Mouse (Mus musculus) small intestine, adult 2 months (tissue): ENCODE results near the gene Calhm6. TPM values are rescaled to one million over a fixed set of nuclear protein-coding genes. Genes with fewer than 3 reads are reported as not detected.

Experiments used
- H3K27ac ChIP-seq: fragments of 200-500 bp; 2 replicates; pipeline ENCODE4 v1.5.1; 2012; ENCODE audit warnings: low read depth, low read length, control low read depth, inconsistent platforms; ENCODE audit not compliant: insufficient read depth
- H3K27me3 ChIP-seq: fragments of 200-500 bp; 2 replicates; pipeline ENCODE4 v1.6.1; 2012; ENCODE audit warnings: mild to moderate bottlenecking, moderate library complexity, low read length, inconsistent platforms; ENCODE audit not compliant: control insufficient read depth, insufficient read depth
- H3K36me3 ChIP-seq: fragments of 200-500 bp; 2 replicates; pipeline ENCODE4 v1.6.1; 2012; ENCODE audit warnings: mild to moderate bottlenecking, low read length, control low read depth, inconsistent platforms; ENCODE audit not compliant: control insufficient read depth, insufficient read depth
- H3K4me1 ChIP-seq: fragments of 200-500 bp; 2 replicates; pipeline ENCODE4 v1.6.1; 2012; ENCODE audit warnings: low read length, inconsistent platforms, mixed read lengths; ENCODE audit not compliant: control insufficient read depth, insufficient read depth, insufficient read length
- H3K4me3 ChIP-seq: fragments of 200-500 bp; 2 replicates; pipeline ENCODE4 v1.5.1; 2012; ENCODE audit warnings: low read depth, mild to moderate bottlenecking, control low read depth, inconsistent platforms, low read length, moderate library complexity
- CTCF ChIP-seq: fragments of 200-500 bp; IDR thresholded peaks from 2 replicates; pipeline ENCODE4 v1.5.1; 2012; ENCODE audit warnings: low read depth, mild to moderate bottlenecking, control low read depth, inconsistent platforms, low read length, moderate library complexity, mixed read lengths; ENCODE audit not compliant: insufficient replicate concordance, insufficient read length; ENCODE audit errors: extremely low read depth
- POLR2A ChIP-seq: fragments of 200-500 bp; IDR thresholded peaks from 2 replicates; pipeline ENCODE4 v1.6.1; 2012; ENCODE audit warnings: low read depth, mild to moderate bottlenecking, control low read depth, inconsistent platforms, low read length, moderate library complexity
- WGBS: fragments of 180-500 bp; shearing (Covaris S2); methylation state at CpG from one replicate; pipeline ENCODE4 v1.1.7; 2018; 5-methylcytosine and 5-hydroxymethylcytosine counted together
- polyA plus RNA-seq: library from polyadenylated mRNA; depleted of rRNA; stranded (reverse); fragments of >200 nt; gene quantifications from 2 replicates; pipeline ENCODE4 v1.2.3, GENCODE M21; 2012

Gene Calhm6
- polyA plus RNA-seq, 1 experiment, result 5.4 TPM

GRCm38 (mm10) chr10:34151827-34152226 lies 24.0 kb upstream of the Calhm6 start:
- H3K27ac ChIP-seq, result no peak overlapping the region
- 79% methylated on average over 3 of the region's 3 CpGs for WGBS
- no peaks in the 10 kb centered on the region for H3K4me1 ChIP-seq

GRCm38 (mm10) chr10:34150454-34150853 lies 22.7 kb upstream of the Calhm6 start:
- H3K27me3 ChIP-seq, result no peaks in the 10 kb centered on the region
- no peak overlapping the region for H3K4me3 ChIP-seq
- no peak for TF ChIP-seq CTCF
- WGBS, result 47% methylated on average over 6 of the region's 6 CpGs
- no peak overlapping the region for H3K27ac ChIP-seq
- H3K36me3 ChIP-seq, result no peaks in the 10 kb centered on the region
- H3K4me1 ChIP-seq, result no peaks in the 10 kb centered on the region

More at GRCm38 (mm10) chr10:34151827-34152226, 24.0 kb upstream of the Calhm6 start:
- no peaks in the 10 kb centered on the region for H3K36me3 ChIP-seq
- no peak overlapping the region for H3K4me3 ChIP-seq
- TF ChIP-seq CTCF (no peak), POLR2A (no peak)
- no peaks in the 10 kb centered on the region for H3K27me3 ChIP-seq

GRCm38 (mm10) chr10:34149772-34150171 lies 22.0 kb upstream of the Calhm6 start:
- H3K36me3 ChIP-seq, result no peaks in the 10 kb centered on the region
- TF ChIP-seq POLR2A, result no peak
- TF ChIP-seq CTCF, result no peak
- no peak overlapping the region for H3K4me3 ChIP-seq
- no peaks in the 10 kb centered on the region for H3K27me3 ChIP-seq
- no peak overlapping the region for H3K27ac ChIP-seq
- H3K4me1 ChIP-seq, result no peaks in the 10 kb centered on the region
- 71% methylated on average over 3 of the region's 3 CpGs for WGBS

- Histone ChIP-seq H3K27ac (no peak overlapping the region), H3K36me3 (no peaks in the 10 kb centered on the region), H3K4me1 (no peaks in the 10 kb centered on the region), H3K27me3 (no peaks in the 10 kb centered on the region), H3K4me3 (no peak overlapping the region)
- 77% methylated on average over 2 of the region's 2 CpGs for WGBS
- TF ChIP-seq POLR2A, result no peak
- no peak for TF ChIP-seq CTCF
Observed at GRCm38 (mm10) chr10:34141693-34142092, 13.9 kb upstream of the Calhm6 start.

- no peaks in the 10 kb centered on the region for H3K36me3 ChIP-seq
- H3K27ac ChIP-seq, result no peak overlapping the region
- H3K4me1 ChIP-seq, result no peaks in the 10 kb centered on the region
- H3K4me3 ChIP-seq, result no peak overlapping the region
- H3K27me3 ChIP-seq, result no peaks in the 10 kb centered on the region
- TF ChIP-seq POLR2A, result no peak
- TF ChIP-seq CTCF, result no peak
- WGBS, result 34% methylated on average over 4 of the region's 4 CpGs
Observed at GRCm38 (mm10) chr10:34139768-34140167, 12.0 kb upstream of the Calhm6 start.

- Histone ChIP-seq H3K27me3 (no peaks in the 10 kb centered on the region), H3K36me3 (no peaks in the 10 kb centered on the region), H3K27ac (no peak overlapping the region), H3K4me3 (no peak overlapping the region), H3K4me1 (no peaks in the 10 kb centered on the region)
- 28% methylated on average over 6 of the region's 6 CpGs for WGBS
- TF ChIP-seq POLR2A, result no peak
Observed at GRCm38 (mm10) chr10:34138027-34138426, 10.2 kb upstream of the Calhm6 start.

- H3K27ac ChIP-seq, result no peak overlapping the region
- H3K4me1 ChIP-seq, result no peaks in the 10 kb centered on the region
- H3K4me3 ChIP-seq, result no peak overlapping the region
- H3K36me3 ChIP-seq, result no peaks in the 10 kb centered on the region
- no peaks in the 10 kb centered on the region for H3K27me3 ChIP-seq
- 49% methylated on average over 6 of the region's 6 CpGs for WGBS
- TF ChIP-seq POLR2A (no peak), CTCF (no peak)
Observed at GRCm38 (mm10) chr10:34136432-34136831, 8.6 kb upstream of the Calhm6 start.

GRCm38 (mm10) chr10:34131356-34131755 lies 3.6 kb upstream of the Calhm6 start:
- Histone ChIP-seq H3K27me3 (no peaks in the 10 kb centered on the region), H3K36me3 (no peaks in the 10 kb centered on the region), H3K4me1 (peaks cover 6% of the 10 kb centered on the region; the same call in 1 of the 2 replicates), H3K4me3 (no peak overlapping the region), H3K27ac (no peak overlapping the region)
- WGBS, result 64% methylated on average over 2 of the region's 2 CpGs
- TF ChIP-seq CTCF (no peak), POLR2A (no peak)
